Mouse (Mus musculus): ENCODE measurements around the gene Mief2. TPM values are rescaled to one million over a fixed set of nuclear protein-coding genes. Genes with fewer than 3 reads are reported as not detected.

Mief2 gene
- polyA plus RNA-seq, 1 experiment from 2014 or later: 18.5 TPM

DNA sequence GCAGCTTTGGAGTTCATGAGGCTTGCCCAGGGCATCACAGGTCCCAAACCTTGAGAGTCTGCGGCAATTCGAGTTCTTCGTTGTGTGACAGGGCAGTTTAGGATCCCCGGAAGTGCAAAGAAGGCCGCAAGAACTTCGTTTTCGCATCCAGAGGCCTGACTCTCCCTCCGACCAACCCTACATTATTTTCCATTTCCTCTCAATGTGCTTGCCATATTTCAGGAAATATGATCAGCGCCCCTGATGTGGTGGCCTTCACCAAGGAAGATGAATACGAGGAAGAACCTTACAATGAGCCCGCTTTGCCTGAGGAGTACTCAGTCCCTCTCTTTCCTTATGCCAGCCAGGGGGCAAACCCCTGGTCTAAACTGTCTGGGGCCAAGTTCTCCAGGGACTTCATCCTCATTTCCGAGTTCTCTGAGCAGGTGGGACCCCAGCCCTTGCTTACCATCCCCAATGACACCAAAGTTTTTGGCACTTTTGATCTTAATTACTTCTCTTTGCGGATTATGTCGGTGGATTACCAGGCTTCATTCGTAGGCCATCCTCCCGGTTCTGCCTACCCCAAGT is 49.7 kb downstream of the Mief2 start:
- H3K9me3 ChIP-seq (replicated peaks): no peaks in the 10 kb centered on the region
- peak overlapping the region; percentile 79; the same call in 1 of the 2 replicates for H3K27ac ChIP-seq (ENCODE audit: poor library complexity, severe bottlenecking)
- ATAC-seq (ENCODE audit: insufficient number of reproducible peaks, low FRiP score): no peak
- peaks cover 33% of the 10 kb centered on the region for H3K36me3 ChIP-seq
- H3K4me2 ChIP-seq: peak overlapping the region; percentile 85
- H3K9ac ChIP-seq: peak overlapping the region; percentile 83
- H3K4me3 ChIP-seq: peak overlapping the region; percentile 86
- WGBS: 25% methylated on average over 16 of the region's 16 CpGs
- H3K4me1 ChIP-seq (replicated peaks): peaks cover 63% of the 10 kb centered on the region
- H3K27me3 ChIP-seq (replicated peaks): no peaks in the 10 kb centered on the region

DNA sequence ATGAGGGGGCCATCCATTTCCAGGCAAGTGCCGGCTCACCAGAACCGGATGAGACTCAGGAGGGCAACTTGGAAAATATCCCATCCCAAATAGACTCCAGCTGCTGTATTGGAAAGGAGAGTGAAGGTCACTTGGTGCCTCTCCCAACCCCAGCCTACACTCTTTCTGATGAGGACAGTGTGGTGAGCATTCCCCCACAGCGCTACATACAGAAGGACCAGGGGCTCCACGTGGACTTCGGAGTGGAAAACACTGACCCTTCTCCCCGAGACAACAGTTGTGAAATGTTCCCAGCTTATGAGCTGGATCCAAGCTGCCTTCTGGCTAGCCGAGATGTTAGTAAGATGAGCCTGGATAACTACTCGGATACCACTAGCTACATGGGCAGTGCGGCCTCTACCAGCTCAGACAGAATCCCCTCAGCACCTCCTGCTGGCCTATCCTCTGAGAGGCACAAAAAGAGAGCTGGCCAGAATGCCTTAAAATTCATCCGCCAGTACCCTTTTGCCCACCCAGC is 51.5 kb downstream of the Mief2 start:
- WGBS: 89% methylated on average over 10 of the region's 10 CpGs
- H3K9me3 ChIP-seq (replicated peaks): no peaks in the 10 kb centered on the region
- peak overlapping the region; percentile 21 for H3K4me3 ChIP-seq
- no peak for ATAC-seq (ENCODE audit: insufficient number of reproducible peaks, low FRiP score)
- H3K27me3 ChIP-seq (replicated peaks): no peaks in the 10 kb centered on the region
- no peak overlapping the region for H3K27ac ChIP-seq (ENCODE audit: poor library complexity, severe bottlenecking)
- H3K4me2 ChIP-seq: peak overlapping the region; percentile 65
- peak overlapping the region; percentile 57 for H3K9ac ChIP-seq
- H3K4me1 ChIP-seq (replicated peaks): peaks cover 63% of the 10 kb centered on the region
- peaks cover 47% of the 10 kb centered on the region for H3K36me3 ChIP-seq

Small RNAs within 50 kb of the gene (microRNA-seq; reads per million reads assigned to microRNA genes)
- 4.0 reads per million, percentile 13 among the genes with 10 or more reads in this experiment for gene Mir5100

Other genes starting within 250 kb of the Mief2 start
- gene Alkbh5, start 192.0 kb upstream of the Mief2 start, polyA plus RNA-seq (2016; fragmentation: Nextera tagmentation; extraction: Ambion mirVana): 41.8 and 44.6 TPM in 2 replicates
- gene Llgl1, start 28.7 kb upstream of the Mief2 start, polyA plus RNA-seq (2016; fragmentation: Nextera tagmentation; extraction: Ambion mirVana): 46.6 and 47.5 TPM in 2 replicates
- gene Flii, start 1.1 kb upstream of the Mief2 start, polyA plus RNA-seq (2016; fragmentation: Nextera tagmentation; extraction: Ambion mirVana): 87.6 and 91.6 TPM in 2 replicates
- 13.5 and 15.1 TPM in 2 replicates for gene Top3a, start 49.0 kb downstream of the Mief2 start, polyA plus RNA-seq (2016; fragmentation: Nextera tagmentation; extraction: Ambion mirVana)
- 6.4 and 7.1 TPM in 2 replicates for gene Smcr8, start 49.1 kb downstream of the Mief2 start, polyA plus RNA-seq (2016; fragmentation: Nextera tagmentation; extraction: Ambion mirVana)
- 34.5 and 38.6 TPM in 2 replicates for gene Shmt1, start 83.3 kb downstream of the Mief2 start, polyA plus RNA-seq (2016; fragmentation: Nextera tagmentation; extraction: Ambion mirVana)
- gene Dhrs7b, start 102.2 kb downstream of the Mief2 start, polyA plus RNA-seq (2016; fragmentation: Nextera tagmentation; extraction: Ambion mirVana): 31.6 and 33.4 TPM in 2 replicates
- gene Tmem11, start 150.9 kb downstream of the Mief2 start, polyA plus RNA-seq (2016; fragmentation: Nextera tagmentation; extraction: Ambion mirVana): 52.6 and 53.9 TPM in 2 replicates
- gene Natd1, start 186.4 kb downstream of the Mief2 start, polyA plus RNA-seq (2016; fragmentation: Nextera tagmentation; extraction: Ambion mirVana): 22.1 and 25.5 TPM in 2 replicates
- 77.6 and 78.5 TPM in 2 replicates for gene Map2k3, start 203.6 kb downstream of the Mief2 start, polyA plus RNA-seq (2016; fragmentation: Nextera tagmentation; extraction: Ambion mirVana)

Data from heart, embryonic 12.5 days (tissue).